Mouse (Mus musculus) mouse embryonic stem cell (cell line): Measurements from ENCODE around the gene Erich2.

Experiments
- in situ Hi-C, 2 experiments: fragments of 300-500 bp; cut with MboI; formaldehyde crosslinking; loops; 1 replicate in 1 of 2; 3 replicates in 1 of 2; pipeline ENCODE4 v1.14.3; 2019 to 2020; ENCODE audit warnings: low sequenced_read_pairs in 2 of 2, low pct_unique_long_range_greater_than_20kb in 1 of 2, mixed read lengths in 1 of 2; ENCODE audit not compliant: unreplicated experiment in 1 of 2

The Erich2 gene

GRCm38 (mm10) chr2:70561077-70561795, 52.6 kb downstream of the Erich2 start:
- in situ Hi-C loops = loop anchor here in 1 of 2 experiments (5.0 to 10.0 kb wide), 2 partner anchors 334 to 426 kb away; no protein-coding TSS in a partner anchor

- in situ Hi-C loops = loop anchor here in 1 of 2 experiments (5.0 to 10.0 kb wide), 2 partner anchors 335 to 427 kb away; no protein-coding TSS in a partner anchor
Observed at GRCm38 (mm10) chr2:70562011-70562491, 53.4 kb downstream of the Erich2 start.

DNA sequence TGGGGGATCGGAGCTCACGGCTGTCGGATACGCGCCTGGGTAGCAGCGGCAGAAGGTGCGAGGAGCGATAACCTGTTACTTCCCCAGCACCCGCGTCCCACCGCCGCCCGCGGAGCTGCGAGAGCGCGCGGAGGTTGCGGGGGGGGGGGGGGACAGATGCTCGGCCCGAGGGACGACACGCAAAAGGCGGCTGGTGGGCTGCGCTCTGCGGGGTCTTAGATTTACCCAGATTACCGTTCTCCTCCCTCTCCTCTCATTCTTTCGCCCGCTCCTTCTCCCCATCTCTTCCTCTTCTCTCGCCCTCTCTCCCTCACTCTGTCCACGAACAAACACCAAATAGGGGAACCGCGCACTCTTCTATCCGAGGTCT, 54.0 kb downstream of the Erich2 start:
- in situ Hi-C loops = loop anchor here in 1 of 2 experiments (5.0 to 10.0 kb wide), 2 partner anchors 335 to 428 kb away; no protein-coding TSS in a partner anchor

- in situ Hi-C loops = loop anchor here in 1 of 2 experiments (5.0 to 10.0 kb wide), 2 partner anchors 336 to 428 kb away; no protein-coding TSS in a partner anchor
Observed at GRCm38 (mm10) chr2:70562981-70563671, 54.5 kb downstream of the Erich2 start.

DNA sequence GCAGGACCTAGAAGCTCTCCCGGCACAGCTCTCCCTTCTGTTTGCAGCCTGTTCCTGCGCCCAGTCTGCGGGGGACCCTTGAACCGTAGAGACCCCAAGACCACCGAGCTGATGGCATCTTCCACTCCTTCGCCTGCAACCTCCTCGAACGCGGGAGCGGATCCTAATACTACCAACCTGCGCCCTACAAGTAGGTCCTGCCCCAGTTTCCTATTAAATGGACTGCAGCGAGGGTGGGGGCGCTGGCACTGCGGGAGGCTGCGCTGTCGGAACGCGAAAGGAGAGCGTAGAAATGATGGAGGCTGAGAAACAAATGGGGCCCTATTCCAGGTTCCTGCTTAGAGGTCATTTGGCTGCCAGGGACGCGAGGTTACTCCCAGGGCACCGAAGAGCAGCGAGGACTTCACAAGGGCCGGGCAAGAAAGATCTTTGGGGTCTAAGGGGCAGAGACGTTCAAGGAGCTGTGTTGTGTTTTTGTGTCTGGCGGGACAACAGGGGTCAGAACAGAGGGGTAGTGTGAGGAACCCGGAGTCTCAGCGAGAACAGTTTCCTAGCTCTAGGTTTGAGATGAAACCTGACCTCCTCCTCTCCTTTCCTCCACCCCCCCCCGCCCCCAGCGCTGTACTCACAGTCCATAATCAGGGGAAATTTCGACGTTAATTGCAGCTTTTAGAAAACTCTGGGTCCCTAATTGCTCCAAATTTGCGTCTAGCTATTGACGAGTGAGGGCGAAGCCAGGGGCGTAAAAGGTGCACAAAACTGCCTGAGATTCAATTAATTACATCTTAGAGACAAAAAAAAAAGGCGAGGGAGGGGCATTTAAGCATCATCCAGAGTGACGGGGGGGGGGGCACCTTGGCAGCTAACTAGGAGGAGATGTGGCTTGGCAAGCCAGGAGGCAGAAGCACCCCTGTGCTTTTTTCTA, 55.4 kb downstream of the Erich2 start:
- in situ Hi-C loops = loop anchor here in 1 of 2 experiments (5.0 to 10.0 kb wide), 2 partner anchors 337 to 429 kb away; no protein-coding TSS in a partner anchor

DNA sequence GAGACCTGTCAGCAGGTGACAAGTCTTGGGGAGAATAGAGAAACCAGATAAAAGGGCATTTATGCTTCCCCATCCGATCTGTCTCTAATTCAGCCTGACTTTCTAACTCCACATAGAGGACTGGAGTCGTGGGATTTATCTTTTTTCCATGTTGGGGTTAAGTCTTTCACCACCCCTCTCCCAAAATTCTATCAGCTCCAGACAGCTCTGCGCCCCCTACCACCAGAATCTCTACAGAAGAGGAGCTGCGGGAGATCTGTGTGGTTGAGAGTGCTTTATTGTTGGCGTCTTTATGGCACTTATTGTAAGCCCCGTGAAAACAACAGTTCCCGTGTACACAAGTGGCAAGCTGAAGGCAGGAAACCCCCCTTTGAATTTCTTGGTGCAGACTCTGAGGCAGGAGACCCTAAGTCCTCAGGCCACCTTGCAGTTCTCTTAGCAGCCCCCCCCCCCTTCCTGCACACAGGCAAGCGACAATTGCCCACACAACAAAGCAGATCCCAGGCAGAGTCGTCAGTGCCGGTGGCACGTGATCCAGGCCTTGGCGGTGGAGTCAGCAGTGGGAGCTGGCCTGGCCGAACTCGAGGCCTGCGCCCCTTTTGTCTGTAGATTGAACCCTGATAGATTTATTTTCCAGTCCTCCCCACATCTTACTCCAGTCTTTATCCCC, 56.2 kb downstream of the Erich2 start:
- in situ Hi-C loops = loop anchor here in 1 of 2 experiments (5.0 to 10.0 kb wide), 2 partner anchors 337 to 430 kb away; no protein-coding TSS in a partner anchor

DNA sequence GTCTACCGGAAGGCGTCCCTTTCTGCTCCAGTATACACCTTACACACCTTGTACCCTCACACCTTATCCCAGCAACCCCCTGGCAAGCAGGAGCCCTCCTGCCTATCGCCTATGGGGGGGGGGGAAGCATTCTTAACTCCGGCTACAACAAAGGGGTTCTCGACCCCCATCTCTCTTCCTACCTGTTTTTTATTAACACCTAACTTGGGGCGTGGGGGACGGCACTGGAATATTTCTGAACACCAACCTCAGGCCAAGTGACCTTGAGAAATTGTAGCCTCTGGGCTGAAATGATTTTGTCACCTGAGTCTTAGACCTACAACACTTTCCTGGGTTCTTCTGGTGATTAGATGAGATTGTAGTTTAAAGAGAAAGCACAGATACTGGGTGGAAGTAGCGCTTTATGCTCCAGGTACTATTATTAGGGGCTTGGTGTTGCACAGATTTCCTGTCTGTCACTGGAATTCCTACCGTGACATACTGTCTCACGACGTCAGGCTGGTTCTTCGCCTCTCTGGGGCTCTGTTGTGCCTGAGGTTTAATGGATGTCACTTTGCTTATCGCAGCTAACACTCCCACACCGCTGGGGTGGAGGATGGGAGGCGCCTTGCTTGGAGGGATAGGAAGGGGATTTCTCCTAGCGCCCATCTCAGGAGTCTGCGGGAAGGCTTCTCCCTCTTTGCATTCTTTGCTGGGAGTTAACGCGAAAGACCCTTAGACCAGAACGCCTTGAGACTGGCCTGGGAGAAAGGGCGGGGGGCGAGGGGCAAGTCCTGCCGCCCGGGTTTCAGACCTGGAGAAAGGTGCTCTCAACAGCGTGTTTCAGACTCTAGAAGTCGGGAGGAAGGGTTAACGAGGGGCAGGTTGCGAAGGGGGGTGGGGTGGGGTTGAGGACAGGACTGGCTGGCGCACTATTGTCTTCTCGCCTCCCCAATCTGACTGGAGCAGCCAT, 57.3 kb downstream of the Erich2 start:
- in situ Hi-C loops = loop anchor here in 1 of 2 experiments (10.0 kb wide), 1 partner anchor 431 kb away; no protein-coding TSS in a partner anchor

DNA sequence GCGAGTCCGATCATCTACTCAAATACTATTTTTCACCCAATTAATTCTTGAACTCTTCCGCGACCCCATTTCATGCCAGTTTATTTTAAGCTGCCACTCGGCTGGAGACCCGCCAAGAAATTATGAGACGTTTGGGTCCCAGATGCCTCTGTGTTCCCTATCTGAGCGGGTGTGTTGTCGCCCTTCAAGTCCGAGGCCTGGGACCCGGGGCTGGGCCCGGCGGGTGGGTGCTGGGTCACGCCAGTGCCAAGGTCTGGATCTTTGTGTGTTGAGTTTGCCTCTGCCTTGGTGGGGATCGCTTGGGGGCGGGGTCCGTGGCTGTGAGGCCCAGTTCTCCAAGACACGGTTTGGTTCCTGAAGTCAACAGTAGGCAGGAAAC, 58.0 kb downstream of the Erich2 start:
- in situ Hi-C loops = loop anchor here in 1 of 2 experiments (10.0 kb wide), 1 partner anchor 432 kb away; no protein-coding TSS in a partner anchor

DNA sequence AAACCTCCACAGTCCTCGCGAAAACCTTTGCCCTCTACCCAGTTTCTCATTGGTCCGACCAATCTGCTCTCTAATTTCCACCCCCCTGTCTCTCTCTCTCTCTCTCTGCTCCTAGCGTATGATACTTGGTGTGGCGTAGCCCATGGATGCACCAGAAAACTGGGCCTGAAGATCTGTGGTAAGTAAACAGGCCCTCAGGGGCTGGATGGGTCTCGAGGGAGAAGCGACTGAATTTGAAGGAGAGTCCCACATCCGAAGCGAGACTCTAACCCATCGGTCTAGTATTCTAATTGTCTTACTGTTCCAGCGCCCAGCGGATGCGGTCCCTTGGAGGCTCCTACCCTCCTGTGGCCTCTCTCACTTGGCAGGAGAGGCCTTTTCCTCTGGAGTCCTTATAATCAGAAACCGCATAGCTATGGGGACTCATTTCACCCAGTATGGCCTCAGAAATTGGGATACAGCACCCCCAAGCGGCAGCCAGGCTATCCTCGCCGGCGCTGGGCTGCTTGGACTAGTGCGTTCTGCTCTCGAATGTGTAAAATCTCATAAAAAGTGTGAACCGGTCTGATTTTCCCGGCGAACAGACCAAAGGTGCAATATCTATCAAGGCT, 58.6 kb downstream of the Erich2 start:
- in situ Hi-C loops = loop anchor here in 1 of 2 experiments (10.0 kb wide), 1 partner anchor 432 kb away; no protein-coding TSS in a partner anchor

- in situ Hi-C loops = loop anchor here in 1 of 2 experiments (10.0 kb wide), 1 partner anchor 433 kb away; no protein-coding TSS in a partner anchor
Observed at GRCm38 (mm10) chr2:70567682-70568077, 59.1 kb downstream of the Erich2 start.

DNA sequence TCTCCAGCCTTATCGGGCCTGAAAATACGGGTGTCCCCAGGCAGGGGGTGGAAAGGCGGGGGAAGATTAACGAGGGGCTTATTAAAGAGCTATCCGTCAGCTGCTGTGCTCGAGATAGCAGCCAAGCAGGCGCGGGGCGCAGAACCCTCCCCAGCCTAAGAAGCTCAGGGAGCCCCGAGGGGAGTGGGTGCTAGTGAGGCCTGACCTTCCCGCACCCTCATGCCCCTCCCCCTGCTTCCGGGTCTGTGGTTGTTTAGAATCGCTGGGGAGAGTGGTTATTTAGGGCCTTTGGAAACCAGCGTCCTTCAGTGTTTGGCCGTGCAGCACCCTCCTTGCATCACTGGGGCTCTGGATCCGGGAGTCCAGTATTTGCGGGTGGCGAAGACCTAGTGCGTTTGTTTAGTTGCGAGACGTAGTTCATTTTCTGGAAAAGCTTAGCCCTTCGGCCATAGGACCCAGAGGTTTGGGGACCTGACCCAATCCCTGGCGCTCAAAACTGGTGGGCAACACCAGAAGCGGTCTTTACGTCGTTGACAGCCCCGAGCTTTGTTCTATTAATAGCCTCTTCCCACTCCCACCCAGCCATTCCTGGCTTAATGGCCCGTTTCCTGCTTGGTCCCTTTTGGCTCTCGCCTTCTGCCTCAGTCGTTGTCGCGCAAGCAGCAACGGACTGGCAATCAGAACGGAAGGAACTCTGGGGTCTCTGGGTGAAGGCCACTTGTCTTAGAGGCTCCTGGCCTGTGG, 59.8 kb downstream of the Erich2 start:
- in situ Hi-C loops = loop anchor here in 1 of 2 experiments (10.0 kb wide), 1 partner anchor 434 kb away; no protein-coding TSS in a partner anchor

GRCm38 (mm10) chr2:70571698-70572097, 63.1 kb downstream of the Erich2 start:
- in situ Hi-C loops = no loop called here

GRCm38 (mm10) chr2:70572251-70572650, 63.6 kb downstream of the Erich2 start:
- in situ Hi-C loops = no loop called here

DNA sequence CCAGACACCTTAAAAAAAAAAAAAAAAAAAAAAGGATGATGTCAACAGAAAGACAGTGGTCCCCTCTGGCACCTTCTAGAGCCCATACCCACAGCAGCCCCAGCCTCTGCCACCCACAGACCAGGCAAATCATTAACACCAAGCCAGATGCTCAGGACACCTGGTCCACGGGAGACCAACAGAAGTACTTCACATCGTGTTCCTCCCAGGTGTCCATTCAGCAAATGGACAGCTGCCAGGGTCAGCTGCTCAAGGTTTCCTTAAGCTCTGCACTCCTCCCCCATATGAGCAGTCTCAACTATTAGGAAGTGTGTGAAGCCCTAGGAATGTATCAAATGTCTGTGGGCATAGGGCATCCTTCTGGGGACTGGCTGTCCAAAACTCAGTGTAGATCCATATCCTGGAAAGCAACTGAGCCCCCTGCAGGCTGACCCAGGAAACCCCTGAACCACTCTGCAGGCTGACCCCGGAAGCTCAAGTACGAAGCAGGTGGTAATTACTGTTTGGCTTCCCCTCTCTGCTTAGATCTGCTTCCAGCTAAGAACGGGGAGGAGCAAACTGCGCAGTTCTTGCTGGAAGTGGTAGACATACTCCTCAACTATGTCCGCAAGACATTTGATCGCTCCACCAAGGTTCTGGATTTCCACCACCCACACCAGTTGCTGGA, 65.1 kb downstream of the Erich2 start:
- in situ Hi-C loops = no loop called here

DNA sequence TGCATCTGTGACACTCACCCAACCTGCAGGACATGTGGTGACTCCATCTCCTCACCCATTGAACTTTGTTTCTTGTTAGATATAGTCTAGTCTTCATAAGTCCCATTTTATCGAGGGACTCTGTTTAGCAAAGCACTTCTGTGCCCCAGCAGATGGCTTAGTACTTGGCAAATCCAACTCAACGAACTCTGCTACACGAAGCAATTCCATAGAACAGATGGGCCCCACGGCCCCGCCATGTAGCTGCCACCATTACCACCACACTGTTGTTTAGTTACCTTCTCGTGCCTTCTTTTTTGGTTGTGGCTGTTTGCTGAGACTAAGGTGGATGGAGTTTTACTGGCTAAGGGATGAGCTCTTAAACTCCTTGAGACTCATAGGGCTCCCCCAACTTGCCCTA, 79.6 kb downstream of the Erich2 start:
- in situ Hi-C loops = no loop called here
